ENCODE assay signal across 15 mouse cellular contexts in the genomic region with DNA sequence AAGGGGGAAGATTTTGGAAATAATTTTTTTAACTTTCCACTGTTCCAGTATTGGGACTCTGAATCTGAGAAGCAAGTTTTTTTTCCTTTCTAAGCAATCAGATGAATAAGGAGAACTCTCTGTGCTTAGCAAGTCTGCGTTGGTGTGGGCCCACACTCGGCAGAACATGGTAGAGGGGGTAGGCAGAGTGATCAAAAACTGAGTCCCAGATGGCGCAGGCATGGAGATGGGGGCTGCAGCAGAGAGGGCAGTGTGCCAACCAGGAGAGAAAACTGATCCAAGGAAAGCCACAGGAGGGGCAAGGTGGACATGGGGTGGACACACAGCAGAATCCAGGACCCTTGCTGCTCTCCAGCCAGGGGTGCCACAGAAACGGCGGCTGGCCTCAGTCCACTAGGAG. TPM values are rescaled to one million over a fixed set of nuclear protein-coding genes. Genes with fewer than 3 reads are reported as not detected.
DNase-seq lines count a peak whose midpoint lies in the region; TF ChIP-seq lines count a peak whose summit lies in the region.
"Had no signal": no experiment of that assay in that cellular context is flagged by ENCODE, and none has a peak within 500 bp of the region (broad histone marks: within the 10 kb centered on the region; RNA-seq: fewer than 3 reads in every experiment).

No protein-coding gene starts in this region.

- intact Hi-C loops in left cerebral cortex, adult 2 months (cut with DNase I), result loop anchor here (1.0 to 2.0 kb wide), 2 partner anchors 16 to 36 kb away; a partner anchor contains a TSS

- peak overlapping the region; percentile 73 for H3K27ac ChIP-seq in cortical plate, adult 2 months (ENCODE audit: insufficient read depth, low read length)
- H3K27ac ChIP-seq in left cerebral cortex, adult 2 months, result peak overlapping the region; percentile 91
- H3K27ac ChIP-seq: forebrain, embryonic 10.5 days; gastrocnemius, adult 2 months; heart, adult 2 months; hindbrain, embryonic 13.5 days; intestine, embryonic 15.5 days; liver, embryonic 13.5 days; neural tube, embryonic 15.5 days had no signal

- no peak for TF ChIP-seq POLR2A in cortical plate, adult 2 months (IDR thresholded peaks at IDR 0.05; ENCODE audit: extremely low read depth, insufficient read depth, low read length)

- DNase-seq in frontal cortex, postnatal 14 days (ENCODE audit: low spot score in 2 of 2), result peak; percentile 49 to 51
- DNase-seq in left cerebral cortex, adult 2 months (ENCODE audit: extremely low spot score in 1 of 2, low spot score in 2 of 2), result peak; percentile 58 to 72
- peak; percentile 78 to 84 for DNase-seq in right cerebral cortex, adult 2 months (ENCODE audit: low spot score in 2 of 2)
- DNase-seq in spleen, postnatal 36 days (ENCODE audit: low spot score in 2 of 2), result no peak
- no peak for DNase-seq in gastrocnemius, postnatal 10 days
- no peak for DNase-seq in urinary bladder, postnatal 36 days (ENCODE audit: low spot score in 2 of 2)
- DNase-seq: gastrocnemius, adult 2 months; heart, adult 2 months; liver, embryonic 13.5 days; retina, postnatal 1 day had no signal

- no peak overlapping the region for H3K4me3 ChIP-seq in cortical plate, adult 2 months (ENCODE audit: insufficient read depth, low read length)
- no peak overlapping the region for H3K4me3 ChIP-seq in left cerebral cortex, adult 2 months
- H3K4me3 ChIP-seq: forebrain, embryonic 10.5 days; gastrocnemius, adult 2 months; heart, adult 2 months; hindbrain, embryonic 13.5 days; intestine, embryonic 15.5 days; liver, embryonic 13.5 days; neural tube, embryonic 15.5 days had no signal

- no peak for TF ChIP-seq CTCF in cortical plate, adult 2 months (IDR thresholded peaks at IDR 0.05; ENCODE audit: extremely low read depth, insufficient read depth, low read length)
- TF ChIP-seq CTCF in left cerebral cortex, adult 2 months (IDR thresholded peaks at IDR 0.05), result no peak

- H3K4me1 ChIP-seq in cortical plate, adult 2 months (ENCODE audit: control insufficient read depth, insufficient read depth, low read length), result peaks cover 18% of the 10 kb centered on the region
- H3K4me1 ChIP-seq: forebrain, embryonic 10.5 days; hindbrain, embryonic 13.5 days; intestine, embryonic 15.5 days; liver, embryonic 13.5 days; neural tube, embryonic 15.5 days had no signal

RNA-seq across cellular contexts. Expression of a gene that starts 36.1 kb away (rescaled TPM):
- polyA plus RNA-seq in cortical plate, adult 2 months (2012; rRNA removed), result 29.7 and 33.1 TPM in 2 replicates
- 10 to 100 TPM; 73.3 to 80.4 TPM for total RNA-seq in left cerebral cortex, adult 2 months (2021)
- total RNA-seq in gastrocnemius, postnatal 10 days (2021), result 10 to 100 TPM; 22.3 to 22.6 TPM

Comparison
In these comparisons a context has a peak if more than half of its experiments do, and no peak if none do; other contexts are left out.
1. DNase-seq: peak in frontal cortex, postnatal 14 days (2 of 2), left cerebral cortex, adult 2 months (2 of 2) and right cerebral cortex, adult 2 months (2 of 2); none in spleen, postnatal 36 days (0 of 2), gastrocnemius, postnatal 10 days (single experiment) and urinary bladder, postnatal 36 days (0 of 2).